9 mouse cellular contexts compared by ENCODE assay signal in genomic region chr10:121497968-121498367, GRCm38 (mm10). TPM values are rescaled to one million over a fixed set of nuclear protein-coding genes. Genes with fewer than 3 reads are reported as not detected.
DNase-seq lines count a peak whose midpoint lies in the region; ATAC-seq and TF ChIP-seq lines count a peak whose summit lies in the region.
"Had no signal": no experiment of that assay in that cellular context is flagged by ENCODE, and none has a peak within 500 bp of the region (broad histone marks: within the 10 kb centered on the region; RNA-seq: fewer than 3 reads in every experiment).

No protein-coding gene starts in this region.

- peak overlapping the region; percentile 56 for H3K27ac ChIP-seq in heart, adult 2 months
- H3K27ac ChIP-seq in heart, embryonic 16.5 days (ENCODE audit: low read length): peak overlapping the region; percentile 66
- H3K27ac ChIP-seq in lung, embryonic 14.5 days (ENCODE audit: low read depth): peak overlapping the region; percentile 79
- H3K27ac ChIP-seq: midbrain, embryonic 12.5 days had no signal

- DNase-seq in heart, adult 2 months: peak in 1 of 2 experiments; percentile 30
- DNase-seq in heart, adult 9 months (ENCODE audit: low spot score in 2 of 2): no peak
- DNase-seq in lung, embryonic 14.5 days: peak; percentile 54
- DNase-seq in adrenal gland, adult 2 months: no peak
- no peak for DNase-seq in cerebellum, adult 18-20 months

- H3K79me2 ChIP-seq in heart, adult 2 months (replicated peaks; ENCODE audit: control insufficient read depth, insufficient read depth, low read length): no peaks in the 10 kb centered on the region

- peaks cover 13% of the 10 kb centered on the region for H3K4me1 ChIP-seq in heart, adult 2 months (ENCODE audit: control insufficient read depth, insufficient read depth, low read length)
- H3K4me1 ChIP-seq in heart, embryonic 16.5 days (ENCODE audit: control insufficient read depth, insufficient read depth, low read length): peaks cover 4% of the 10 kb centered on the region; the same call in 1 of the 2 replicates
- peaks cover 5% of the 10 kb centered on the region; the same call in 1 of the 2 replicates for H3K4me1 ChIP-seq in lung, embryonic 14.5 days (ENCODE audit: insufficient read depth)

- no peak overlapping the region for H3K9ac ChIP-seq in heart, adult 2 months (ENCODE audit: low read depth, low read length)
- H3K9ac ChIP-seq in heart, embryonic 16.5 days (ENCODE audit: low read length): no peak overlapping the region
- no peak overlapping the region for H3K9ac ChIP-seq in lung, embryonic 14.5 days
- H3K9ac ChIP-seq: midbrain, embryonic 12.5 days had no signal

- WGBS in heart, adult 2 months: 45% methylated on average over 7 of the region's 7 CpGs
- 64% methylated on average over 7 of the region's 7 CpGs for WGBS in heart, embryonic 16.5 days
- WGBS in lung, embryonic 14.5 days: 61% methylated on average over 7 of the region's 7 CpGs

- H3K4me3 ChIP-seq in heart, adult 2 months: no peak overlapping the region
- H3K4me3 ChIP-seq in heart, embryonic 16.5 days (ENCODE audit: low read length): no peak overlapping the region
- no peak overlapping the region for H3K4me3 ChIP-seq in lung, embryonic 14.5 days (ENCODE audit: low read depth, low read length)
- H3K4me3 ChIP-seq: midbrain, embryonic 12.5 days had no signal

- no peak for TF ChIP-seq POLR2A in heart, adult 2 months (IDR thresholded peaks at IDR 0.05; ENCODE audit: insufficient read depth, low read depth, low read length)

- ATAC-seq in CD4-positive, CD25-positive, alpha-beta regulatory T cell, adult 4 months: peak; percentile 22
- ATAC-seq in heart, embryonic 16.5 days (replicated peaks; ENCODE audit: extremely low read depth, insufficient read depth, low FRiP score): no peak
- ATAC-seq in lung, embryonic 14.5 days (ENCODE audit: insufficient read depth): no peak
- ATAC-seq in erythroblast, adult 5-6 weeks (replicated peaks; ENCODE audit: low FRiP score, poor library complexity, severe bottlenecking): no peak

- no peaks in the 10 kb centered on the region for H3K36me3 ChIP-seq in heart, adult 2 months (ENCODE audit: control insufficient read depth, insufficient read depth, low read length)
- H3K36me3 ChIP-seq in heart, embryonic 16.5 days (ENCODE audit: control insufficient read depth, insufficient read depth): no peaks in the 10 kb centered on the region
- H3K36me3 ChIP-seq in lung, embryonic 14.5 days (ENCODE audit: insufficient read depth): no peaks in the 10 kb centered on the region
- H3K36me3 ChIP-seq: midbrain, embryonic 12.5 days had no signal

- intact Hi-C loops in heart, adult 2 months (cut with DNase I): no loop called here

- no peak for TF ChIP-seq EP300 in heart, adult 2 months (IDR thresholded peaks at IDR 0.05; ENCODE audit: insufficient read depth, low read depth, low read length)

- no peak for TF ChIP-seq CTCF in heart, adult 2 months (IDR thresholded peaks at IDR 0.05)
- no peak for TF ChIP-seq CTCF in lung, embryonic 14.5 days (IDR thresholded peaks at IDR 0.05; ENCODE audit: low read depth)

- no peak overlapping the region for H3K4me2 ChIP-seq in heart, embryonic 16.5 days (ENCODE audit: low read depth, low read length)
- peak overlapping the region; percentile 12; the same call in 1 of the 2 replicates for H3K4me2 ChIP-seq in lung, embryonic 14.5 days
- H3K4me2 ChIP-seq: midbrain, embryonic 12.5 days had no signal

- no peaks in the 10 kb centered on the region for H3K9me3 ChIP-seq in heart, embryonic 16.5 days (replicated peaks; ENCODE audit: control insufficient read depth, low read length)
- H3K9me3 ChIP-seq in lung, embryonic 14.5 days (ENCODE audit: low read depth, low read length): no peaks in the 10 kb centered on the region
- H3K9me3 ChIP-seq: midbrain, embryonic 12.5 days had no signal

- no peaks in the 10 kb centered on the region for H3K27me3 ChIP-seq in heart, adult 2 months (ENCODE audit: control insufficient read depth, insufficient read depth, low read length)
- no peaks in the 10 kb centered on the region for H3K27me3 ChIP-seq in heart, embryonic 16.5 days (ENCODE audit: control insufficient read depth, insufficient read depth, low read length)
- H3K27me3 ChIP-seq in lung, embryonic 14.5 days (ENCODE audit: insufficient read depth, low read length): no peaks in the 10 kb centered on the region
- H3K27me3 ChIP-seq: midbrain, embryonic 12.5 days had no signal

RNA-seq across cellular contexts. Expression of gene Rassf3, which starts 21.8 kb away (rescaled TPM):
- total RNA-seq in heart, adult 2 months (2021): 100 to 1,000 TPM; 134 to 135 TPM
- polyA plus RNA-seq in heart, adult 2 months (2012; rRNA removed): 69.4 and 121 TPM in 2 replicates
- 1 to 10 TPM; 5.4 to 5.5 TPM for polyA plus RNA-seq in CD4-positive, CD25-positive, alpha-beta regulatory T cell, adult 4 months (2017; shearing (Covaris generic))
- polyA plus RNA-seq in heart, embryonic 16.5 days (2015; fragmentation: Nextera tagmentation; extraction: Ambion mirVana): 24.1 and 24.8 TPM in 2 replicates
- polyA plus RNA-seq in lung, embryonic 14.5 days (2014; fragmentation: Nextera tagmentation; extraction: Ambion mirVana): 19.8 and 21.0 TPM in 2 replicates
- 11.7 and 12.5 TPM in 2 replicates for total RNA-seq in erythroblast, adult 5-6 weeks (2015; ENCODE audit: low replicate concordance)
- 7.8 and 12.7 TPM in 2 replicates for total RNA-seq in erythroblast, adult 5-6 weeks (2017; ENCODE audit: low replicate concordance)
- total RNA-seq in adrenal gland, adult 2 months (2021): 10 to 100 TPM; 32.2 to 50.9 TPM
- 9.2 and 9.3 TPM in 2 replicates for polyA plus RNA-seq in adrenal gland, adult 2 months (2012; rRNA removed)
